Mouse (Mus musculus): ENCODE measurements around the gene Ccdc34. TPM values are rescaled to one million over a fixed set of nuclear protein-coding genes. Genes with fewer than 3 reads are reported as not detected.
A peak's percentile ranks its signal among the peaks of the same experiment; 100 is the strongest.

The Ccdc34 gene
- polyA plus RNA-seq, 1 experiment from 2014 or later: 29.6 TPM

DNA sequence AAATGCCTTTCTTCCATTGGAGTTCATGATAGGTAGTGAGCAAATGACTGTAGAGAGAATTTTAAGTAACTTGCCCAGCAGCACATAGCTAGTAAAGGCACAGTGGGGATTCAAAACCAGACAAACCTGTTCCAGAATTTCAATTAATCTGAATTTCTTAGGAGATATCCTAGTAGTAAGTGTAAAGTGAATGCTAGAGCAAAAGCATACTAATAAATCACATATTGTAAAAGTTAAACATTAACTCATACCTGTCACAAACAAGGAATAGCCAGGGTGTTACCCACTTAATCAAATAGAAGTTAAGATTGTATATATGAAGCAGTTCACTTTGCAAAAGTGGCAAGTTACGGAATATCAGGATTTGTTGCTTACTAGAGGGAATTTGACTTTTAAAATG lies 25.9 kb upstream of the Ccdc34 start:
- Histone ChIP-seq H3K27ac (ENCODE audit: low read depth, low read length) (no peak overlapping the region), H3K4me2 (ENCODE audit: low read depth, low read length) (no peak overlapping the region), H3K4me1 (ENCODE audit: control insufficient read depth, insufficient read depth, low read length) (peaks cover 5% of the 10 kb centered on the region; the same call in 1 of the 2 replicates), H3K4me3 (ENCODE audit: low read depth, low read length) (no peak overlapping the region), H3K36me3 (ENCODE audit: control insufficient read depth, insufficient read depth, low read length) (no peaks in the 10 kb centered on the region), H3K27me3 (ENCODE audit: control insufficient read depth, insufficient read depth, low read length) (no peaks in the 10 kb centered on the region), H3K9ac (replicated peaks; ENCODE audit: low read depth, low read length) (no peak overlapping the region), H3K9me3 (ENCODE audit: control insufficient read depth, low read length) (no peaks in the 10 kb centered on the region)
- WGBS: 84% methylated on average over 1 of the region's 1 CpGs
- ATAC-seq (ENCODE audit: low read depth): no peak

DNA sequence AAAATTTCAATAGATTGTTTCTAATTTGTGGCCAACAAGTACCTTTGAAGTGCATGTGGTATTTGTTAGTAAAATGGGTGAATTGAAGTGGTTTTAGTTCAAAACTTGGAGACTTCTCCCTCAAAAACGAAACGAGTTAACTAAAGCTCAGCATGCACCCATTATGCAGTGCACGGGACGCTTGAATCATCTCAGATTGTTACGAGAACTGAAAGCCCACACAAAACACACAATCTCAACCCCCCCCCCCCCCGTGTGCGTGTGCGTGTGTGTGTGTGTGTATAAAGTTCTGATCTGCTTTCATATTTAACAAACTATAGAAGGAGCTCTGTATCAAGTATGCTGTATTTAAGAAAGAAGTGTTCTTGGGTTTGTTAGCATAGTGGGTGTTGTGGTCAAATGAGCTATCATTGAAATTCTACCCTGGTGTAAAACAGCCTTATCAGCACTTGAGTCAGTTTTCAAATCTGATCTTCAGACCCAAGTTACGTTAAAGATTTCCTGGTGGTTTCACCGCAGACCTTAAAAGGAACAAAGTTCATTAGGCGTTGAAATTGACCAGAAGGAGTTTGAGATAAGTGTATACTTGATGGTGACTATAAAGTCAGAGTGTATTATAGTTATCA lies 25.1 kb upstream of the Ccdc34 start:
- ATAC-seq (ENCODE audit: low read depth): no peak
- Histone ChIP-seq H3K27me3 (ENCODE audit: control insufficient read depth, insufficient read depth, low read length) (no peaks in the 10 kb centered on the region), H3K36me3 (ENCODE audit: control insufficient read depth, insufficient read depth, low read length) (no peaks in the 10 kb centered on the region), H3K4me3 (ENCODE audit: low read depth, low read length) (no peak overlapping the region), H3K4me2 (ENCODE audit: low read depth, low read length) (no peak overlapping the region), H3K4me1 (ENCODE audit: control insufficient read depth, insufficient read depth, low read length) (peaks cover 5% of the 10 kb centered on the region; the same call in 1 of the 2 replicates), H3K9me3 (ENCODE audit: control insufficient read depth, low read length) (no peaks in the 10 kb centered on the region), H3K27ac (ENCODE audit: low read depth, low read length) (no peak overlapping the region), H3K9ac (replicated peaks; ENCODE audit: low read depth, low read length) (no peak overlapping the region)
- WGBS: 42% methylated on average over 11 of the region's 11 CpGs

DNA sequence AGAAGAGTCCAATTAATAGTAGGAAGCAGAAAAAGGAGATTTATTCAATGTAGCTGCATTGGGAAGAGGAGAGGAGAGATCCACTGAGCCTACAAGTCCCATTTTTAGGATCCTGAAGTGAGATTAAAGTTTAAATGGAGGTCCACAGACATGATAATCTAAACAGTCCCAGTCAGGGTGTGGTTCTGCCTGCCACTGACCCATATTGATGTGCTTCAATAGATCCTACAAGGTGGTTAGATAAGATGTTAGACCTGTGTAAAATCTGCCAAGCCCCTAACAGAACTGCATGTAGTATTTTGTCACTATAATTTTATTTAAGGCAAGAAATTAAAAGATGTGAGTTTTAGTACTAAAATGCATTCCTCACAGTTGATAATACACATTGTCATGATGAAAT lies 24.2 kb upstream of the Ccdc34 start:
- Histone ChIP-seq H3K27ac (ENCODE audit: low read depth, low read length) (no peak overlapping the region), H3K4me2 (ENCODE audit: low read depth, low read length) (no peak overlapping the region), H3K9me3 (ENCODE audit: control insufficient read depth, low read length) (no peaks in the 10 kb centered on the region), H3K4me3 (ENCODE audit: low read depth, low read length) (no peak overlapping the region), H3K9ac (replicated peaks; ENCODE audit: low read depth, low read length) (no peak overlapping the region), H3K27me3 (ENCODE audit: control insufficient read depth, insufficient read depth, low read length) (no peaks in the 10 kb centered on the region), H3K4me1 (ENCODE audit: control insufficient read depth, insufficient read depth, low read length) (peaks cover 5% of the 10 kb centered on the region; the same call in 1 of the 2 replicates), H3K36me3 (ENCODE audit: control insufficient read depth, insufficient read depth, low read length) (no peaks in the 10 kb centered on the region)
- no peak for ATAC-seq (ENCODE audit: low read depth)

DNA sequence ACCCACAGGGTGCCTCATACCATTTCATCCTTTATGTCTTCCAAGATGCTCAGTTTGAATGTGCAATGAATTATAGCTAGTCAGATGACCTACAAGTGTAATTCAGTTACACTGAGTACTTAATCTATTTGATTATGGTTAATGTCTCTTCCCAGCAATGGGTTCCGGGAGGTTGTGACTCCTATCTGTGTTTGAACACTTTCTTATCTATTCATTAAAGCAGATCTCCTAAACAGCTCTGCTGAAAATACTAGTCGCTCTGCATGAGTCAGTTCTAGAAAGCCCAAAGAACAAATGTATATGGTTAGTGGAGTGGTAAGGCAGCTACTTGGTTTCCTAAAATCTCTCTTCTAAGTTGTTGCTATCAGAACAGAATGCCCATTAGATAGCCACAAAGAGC lies 22.6 kb upstream of the Ccdc34 start:
- H3K9ac ChIP-seq (replicated peaks; ENCODE audit: low read depth, low read length): no peak overlapping the region
- H3K4me1 ChIP-seq (ENCODE audit: control insufficient read depth, insufficient read depth, low read length): peaks cover 5% of the 10 kb centered on the region; the same call in 1 of the 2 replicates
- H3K27me3 ChIP-seq (ENCODE audit: control insufficient read depth, insufficient read depth, low read length): no peaks in the 10 kb centered on the region
- H3K27ac ChIP-seq (ENCODE audit: low read depth, low read length): no peak overlapping the region
- 29% methylated on average over 2 of the region's 2 CpGs for WGBS
- no peaks in the 10 kb centered on the region for H3K36me3 ChIP-seq (ENCODE audit: control insufficient read depth, insufficient read depth, low read length)
- no peaks in the 10 kb centered on the region for H3K9me3 ChIP-seq (ENCODE audit: control insufficient read depth, low read length)
- ATAC-seq (ENCODE audit: low read depth): peak; percentile 3; the same call in 1 of the 2 replicates
- H3K4me3 ChIP-seq (ENCODE audit: low read depth, low read length): no peak overlapping the region
- H3K4me2 ChIP-seq (ENCODE audit: low read depth, low read length): no peak overlapping the region

DNA sequence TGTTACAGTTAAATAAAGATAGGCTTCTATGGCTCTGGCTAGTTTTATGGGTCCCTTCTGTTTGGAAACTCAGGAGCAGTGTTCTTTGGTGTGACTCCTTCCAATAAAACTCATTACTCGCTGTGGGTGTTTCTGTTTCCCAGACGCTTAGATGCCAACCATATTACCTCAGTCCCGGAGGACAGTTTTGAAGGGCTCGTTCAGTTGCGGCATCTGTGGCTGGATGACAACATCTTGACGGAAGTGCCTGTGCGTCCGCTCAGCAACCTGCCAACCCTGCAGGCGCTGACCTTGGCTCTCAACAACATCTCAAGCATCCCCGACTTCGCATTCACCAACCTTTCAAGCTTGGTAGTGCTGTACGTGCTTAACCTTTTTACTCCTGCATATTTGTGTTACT lies 21.2 kb upstream of the Ccdc34 start:
- WGBS: 34% methylated on average over 12 of the region's 12 CpGs
- Histone ChIP-seq H3K27ac (ENCODE audit: low read depth, low read length) (no peak overlapping the region), H3K9ac (replicated peaks; ENCODE audit: low read depth, low read length) (no peak overlapping the region), H3K4me2 (ENCODE audit: low read depth, low read length) (no peak overlapping the region), H3K27me3 (ENCODE audit: control insufficient read depth, insufficient read depth, low read length) (no peaks in the 10 kb centered on the region), H3K4me3 (ENCODE audit: low read depth, low read length) (no peak overlapping the region), H3K9me3 (ENCODE audit: control insufficient read depth, low read length) (no peaks in the 10 kb centered on the region), H3K4me1 (ENCODE audit: control insufficient read depth, insufficient read depth, low read length) (0 out of 2 replicates have a peak, but pooled peaks cover 3% of the 10 kb centered on the region), H3K36me3 (ENCODE audit: control insufficient read depth, insufficient read depth, low read length) (no peaks in the 10 kb centered on the region)
- no peak for ATAC-seq (ENCODE audit: low read depth)

DNA sequence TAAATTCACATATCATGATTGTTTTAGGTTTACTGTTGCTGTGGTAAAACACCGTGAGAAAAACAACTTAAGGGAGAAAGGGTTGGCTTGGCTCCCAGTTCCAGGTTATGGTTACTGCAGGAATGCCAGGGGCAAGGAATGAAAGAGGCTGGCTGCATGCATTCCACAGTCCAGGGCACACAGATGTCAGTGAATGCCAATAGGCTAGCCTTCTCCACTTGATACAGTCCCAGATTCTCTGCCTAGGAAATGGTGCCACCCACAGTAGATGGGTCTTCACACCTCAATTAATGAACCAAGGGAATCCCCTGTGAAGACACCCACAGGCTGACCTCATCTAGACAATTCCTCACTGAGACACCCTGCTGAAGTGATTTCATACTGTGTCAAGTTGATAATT lies 12.9 kb upstream of the Ccdc34 start:
- no peak overlapping the region for H3K4me2 ChIP-seq (ENCODE audit: low read depth, low read length)
- no peak overlapping the region for H3K9ac ChIP-seq (replicated peaks; ENCODE audit: low read depth, low read length)
- H3K4me3 ChIP-seq (ENCODE audit: low read depth, low read length): no peak overlapping the region
- no peak for ATAC-seq (ENCODE audit: low read depth)
- 44% methylated on average over 1 of the region's 1 CpGs for WGBS
- H3K27me3 ChIP-seq (ENCODE audit: control insufficient read depth, insufficient read depth, low read length): no peaks in the 10 kb centered on the region
- H3K4me1 ChIP-seq (ENCODE audit: control insufficient read depth, insufficient read depth, low read length): no peaks in the 10 kb centered on the region
- no peaks in the 10 kb centered on the region for H3K9me3 ChIP-seq (ENCODE audit: control insufficient read depth, low read length)
- 0 out of 2 replicates have a peak, but pooled peaks cover 15% of the 10 kb centered on the region for H3K36me3 ChIP-seq (ENCODE audit: control insufficient read depth, insufficient read depth, low read length)
- H3K27ac ChIP-seq (ENCODE audit: low read depth, low read length): no peak overlapping the region

DNA sequence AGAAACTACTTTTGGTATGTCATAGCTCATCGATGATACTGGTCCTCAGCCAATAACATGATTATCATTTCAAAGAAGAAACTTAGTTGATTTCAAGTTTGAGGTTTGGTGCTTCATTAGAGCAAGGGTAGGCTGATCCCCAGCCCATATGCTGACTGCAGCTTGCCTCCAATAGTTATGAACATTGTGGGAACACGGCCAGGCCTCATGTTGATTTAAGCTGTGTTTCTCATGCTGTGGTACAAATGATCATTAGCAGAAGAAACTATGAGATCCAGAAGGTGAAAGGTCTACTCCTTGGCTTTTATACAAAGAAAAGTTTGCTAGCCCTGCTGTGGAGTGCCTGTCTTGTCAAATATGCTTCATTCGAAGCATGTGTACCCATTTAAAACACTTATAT lies 12.5 kb upstream of the Ccdc34 start:
- WGBS: 89% methylated on average over 3 of the region's 3 CpGs
- H3K27ac ChIP-seq (ENCODE audit: low read depth, low read length): no peak overlapping the region
- no peaks in the 10 kb centered on the region for H3K9me3 ChIP-seq (ENCODE audit: control insufficient read depth, low read length)
- H3K36me3 ChIP-seq (ENCODE audit: control insufficient read depth, insufficient read depth, low read length): 0 out of 2 replicates have a peak, but pooled peaks cover 15% of the 10 kb centered on the region
- no peak for ATAC-seq (ENCODE audit: low read depth)
- H3K4me1 ChIP-seq (ENCODE audit: control insufficient read depth, insufficient read depth, low read length): no peaks in the 10 kb centered on the region
- H3K9ac ChIP-seq (replicated peaks; ENCODE audit: low read depth, low read length): no peak overlapping the region
- no peak overlapping the region for H3K4me2 ChIP-seq (ENCODE audit: low read depth, low read length)
- H3K27me3 ChIP-seq (ENCODE audit: control insufficient read depth, insufficient read depth, low read length): no peaks in the 10 kb centered on the region
- H3K4me3 ChIP-seq (ENCODE audit: low read depth, low read length): no peak overlapping the region

DNA sequence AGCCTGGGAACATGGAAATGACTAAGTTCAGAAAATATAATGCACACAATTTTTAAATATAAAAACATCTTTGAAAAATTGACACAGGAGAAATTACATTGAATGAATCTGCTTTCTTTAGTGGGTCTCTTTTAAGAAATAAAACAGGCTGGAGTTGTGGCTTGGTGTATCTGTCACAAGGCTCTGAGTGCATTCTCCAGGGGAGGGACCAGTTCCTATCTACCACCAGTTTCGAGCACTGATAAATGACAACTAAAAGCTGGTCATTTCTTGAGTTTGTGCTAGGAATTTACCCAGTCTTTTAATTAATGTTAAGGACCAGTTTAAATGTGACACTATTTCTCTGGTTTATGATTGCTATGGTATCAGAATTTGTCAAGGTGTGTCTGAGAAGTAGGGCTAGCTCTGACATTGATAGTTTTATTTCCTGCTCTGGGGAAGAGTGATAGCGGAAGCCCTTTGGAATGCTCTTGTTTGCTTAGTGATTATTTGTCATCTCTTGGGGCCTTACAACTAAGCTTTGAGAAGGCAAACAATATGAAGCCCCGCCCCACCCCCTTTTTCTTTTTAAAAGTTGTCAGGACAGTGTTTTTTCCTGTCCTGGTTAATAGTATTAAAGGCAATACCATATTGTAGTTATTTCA lies 11.9 kb upstream of the Ccdc34 start:
- Histone ChIP-seq H3K27ac (ENCODE audit: low read depth, low read length) (no peak overlapping the region), H3K4me1 (ENCODE audit: control insufficient read depth, insufficient read depth, low read length) (no peaks in the 10 kb centered on the region), H3K9ac (replicated peaks; ENCODE audit: low read depth, low read length) (no peak overlapping the region), H3K4me2 (ENCODE audit: low read depth, low read length) (no peak overlapping the region), H3K36me3 (ENCODE audit: control insufficient read depth, insufficient read depth, low read length) (0 out of 2 replicates have a peak, but pooled peaks cover 15% of the 10 kb centered on the region), H3K27me3 (ENCODE audit: control insufficient read depth, insufficient read depth, low read length) (no peaks in the 10 kb centered on the region), H3K4me3 (ENCODE audit: low read depth, low read length) (no peak overlapping the region), H3K9me3 (ENCODE audit: control insufficient read depth, low read length) (no peaks in the 10 kb centered on the region)
- no peak for ATAC-seq (ENCODE audit: low read depth)
- 93% methylated on average over 3 of the region's 3 CpGs for WGBS

DNA sequence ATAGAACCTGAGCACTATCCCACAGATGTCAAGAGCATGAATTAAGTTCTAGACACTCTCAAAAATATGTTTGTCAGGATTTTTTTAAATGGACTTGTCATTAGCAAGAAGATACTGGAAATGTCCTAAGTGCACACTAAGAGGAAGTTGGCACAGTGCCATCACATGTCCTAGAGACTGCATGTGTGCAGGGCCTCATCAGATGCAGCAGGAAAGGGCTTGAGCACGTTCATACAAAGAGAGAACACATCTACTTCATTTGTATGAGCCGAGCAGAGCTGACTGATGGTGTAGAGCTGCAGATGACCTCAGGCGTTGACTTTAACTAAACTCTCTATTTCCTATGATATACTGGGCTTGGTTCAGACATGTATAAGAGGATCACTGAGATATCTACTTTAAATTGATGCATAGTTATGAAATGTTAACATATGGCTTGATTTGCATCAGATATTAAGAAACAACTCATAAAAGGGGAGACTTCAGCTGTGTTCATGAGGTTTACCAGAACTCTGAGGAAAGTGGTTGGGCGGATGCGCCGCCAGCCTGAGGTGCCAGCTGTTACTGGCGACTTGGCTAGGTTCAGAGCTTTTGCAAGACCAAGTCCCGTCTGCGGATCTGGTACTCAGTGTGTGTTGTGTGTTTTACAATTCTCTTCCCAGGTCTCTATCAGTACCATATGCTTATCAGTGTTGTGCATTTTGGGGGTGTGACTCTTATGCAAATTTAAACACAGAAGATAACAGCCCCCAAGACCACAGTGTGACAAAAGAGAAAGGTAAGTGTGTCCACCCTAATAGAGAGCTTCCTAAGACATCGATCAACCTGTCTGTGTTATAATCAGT lies 10.0 kb upstream of the Ccdc34 start:
- Histone ChIP-seq H3K4me3 (ENCODE audit: low read depth, low read length) (no peak overlapping the region), H3K4me1 (ENCODE audit: control insufficient read depth, insufficient read depth, low read length) (no peaks in the 10 kb centered on the region), H3K27me3 (ENCODE audit: control insufficient read depth, insufficient read depth, low read length) (no peaks in the 10 kb centered on the region), H3K27ac (ENCODE audit: low read depth, low read length) (no peak overlapping the region), H3K9ac (replicated peaks; ENCODE audit: low read depth, low read length) (no peak overlapping the region), H3K36me3 (ENCODE audit: control insufficient read depth, insufficient read depth, low read length) (0 out of 2 replicates have a peak, but pooled peaks cover 21% of the 10 kb centered on the region), H3K4me2 (ENCODE audit: low read depth, low read length) (no peak overlapping the region), H3K9me3 (ENCODE audit: control insufficient read depth, low read length) (no peaks in the 10 kb centered on the region)
- no peak for ATAC-seq (ENCODE audit: low read depth)
- 92% methylated on average over 10 of the region's 10 CpGs for WGBS

Measured in neural tube, embryonic 14.5 days (tissue).